Mouse (Mus musculus) retina, postnatal 7 days (tissue): ENCODE data around the gene Plekhh3.
"Not testable (repeated sequence)": the region's sequence is repeated elsewhere in the genome, so short reads cannot be mapped to it uniquely, and the experiment has no call there.

Experiments
- DNase-seq: peaks from one replicate; pipeline ENCODE4 v3.0.0-alpha.2; 2012; ENCODE audit warnings: low read depth, low spot score

Plekhh3 gene

GRCm38 (mm10) chr11:101149178-101150105 is 21.7 kb downstream of the Plekhh3 start:
- no peak for DNase-seq

GRCm38 (mm10) chr11:101148751-101149150 is 22.4 kb downstream of the Plekhh3 start:
- no peak for DNase-seq

GRCm38 (mm10) chr11:101146377-101146776 is 24.8 kb downstream of the Plekhh3 start:
- DNase-seq, result no peak

- DNase-seq, result no peak
Observed at GRCm38 (mm10) chr11:101143338-101144225, 27.6 kb downstream of the Plekhh3 start.

GRCm38 (mm10) chr11:101142215-101142967 is 28.8 kb downstream of the Plekhh3 start:
- no peak for DNase-seq

- DNase-seq, result no peak
Observed at GRCm38 (mm10) chr11:101141088-101141487, 30.1 kb downstream of the Plekhh3 start.

- DNase-seq, result no peak
Observed at GRCm38 (mm10) chr11:101140164-101140819, 30.9 kb downstream of the Plekhh3 start.

- DNase-seq, result peak; percentile 51
Observed at GRCm38 (mm10) chr11:101138536-101139181, 32.5 kb downstream of the Plekhh3 start.

GRCm38 (mm10) chr11:101137000-101137399 is 34.2 kb downstream of the Plekhh3 start:
- DNase-seq, result no peak

GRCm38 (mm10) chr11:101134217-101134865 is 36.8 kb downstream of the Plekhh3 start:
- DNase-seq, result no peak

- no peak for DNase-seq
Observed at GRCm38 (mm10) chr11:101133037-101133436, 38.1 kb downstream of the Plekhh3 start.

- DNase-seq, result peak; percentile 41
Observed at GRCm38 (mm10) chr11:101131701-101132100, 39.5 kb downstream of the Plekhh3 start.

GRCm38 (mm10) chr11:101131187-101131586 is 40.0 kb downstream of the Plekhh3 start:
- no peak for DNase-seq

- DNase-seq, result no peak
Observed at GRCm38 (mm10) chr11:101130056-101130756, 40.9 kb downstream of the Plekhh3 start.

GRCm38 (mm10) chr11:101128996-101129577 is 42.1 kb downstream of the Plekhh3 start:
- DNase-seq, result no peak

- no peak for DNase-seq
Observed at GRCm38 (mm10) chr11:101127075-101127474, 44.1 kb downstream of the Plekhh3 start.

GRCm38 (mm10) chr11:101125008-101125407 is 46.1 kb downstream of the Plekhh3 start:
- not testable (repeated sequence) for DNase-seq

GRCm38 (mm10) chr11:101124494-101124893 is 46.7 kb downstream of the Plekhh3 start:
- not testable (repeated sequence) for DNase-seq
